Mouse (Mus musculus) hindbrain, embryonic 16.5 days (tissue): ENCODE measurements around the gene Lca5. TPM values are rescaled to one million over a fixed set of nuclear protein-coding genes. Genes with fewer than 3 reads are reported as not detected.

Experiments
- ATAC-seq: fragments of 200-750 bp; cut with Nextera tagmentation; 2 replicates; pipeline ENCODE4 v1.8.0; 2017; ENCODE audit warnings: moderate TSS enrichment, moderate library complexity
- H3K27ac ChIP-seq: fragments of 300-500 bp; sonication (generic); 2 replicates; pipeline ENCODE4 v1.5.1; 2014; ENCODE audit warnings: low read depth, mild to moderate bottlenecking, control low read depth, low read length, moderate library complexity
- H3K27me3 ChIP-seq: fragments of 300-500 bp; sonication (generic); replicated peaks from 2 replicates; pipeline ENCODE4 v1.6.1; 2014; ENCODE audit warnings: low read length; ENCODE audit not compliant: control insufficient read depth, insufficient read depth
- H3K36me3 ChIP-seq: fragments of 300-500 bp; sonication (generic); 2 replicates; pipeline ENCODE4 v1.6.1; 2014; ENCODE audit warnings: mild to moderate bottlenecking, low read length, moderate library complexity, mixed read lengths; ENCODE audit not compliant: control insufficient read depth, insufficient read depth
- H3K4me1 ChIP-seq: fragments of 300-500 bp; sonication (generic); 2 replicates; pipeline ENCODE4 v1.6.1; 2014; ENCODE audit warnings: low read depth, low read length; ENCODE audit not compliant: control insufficient read depth, insufficient read depth
- H3K4me2 ChIP-seq: fragments of 300-500 bp; sonication (generic); 2 replicates; pipeline ENCODE4 v1.6.1; 2014; ENCODE audit warnings: mild to moderate bottlenecking, low read length, control low read depth, moderate library complexity
- H3K4me3 ChIP-seq: fragments of 300-500 bp; sonication (generic); 2 replicates; pipeline ENCODE4 v1.5.1; 2014; ENCODE audit warnings: mild to moderate bottlenecking, low read length, control low read depth, moderate library complexity
- H3K9ac ChIP-seq: fragments of 300-500 bp; sonication (generic); 2 replicates; pipeline ENCODE4 v1.6.1; 2014; ENCODE audit warnings: low read depth, mild to moderate bottlenecking, control low read depth, low read length, moderate library complexity
- H3K9me3 ChIP-seq: fragments of 300-500 bp; sonication (generic); 2 replicates; pipeline ENCODE4 v1.6.1; 2014; ENCODE audit warnings: mild to moderate bottlenecking, low read length, moderate library complexity; ENCODE audit not compliant: control insufficient read depth
- WGBS: fragments of 180-500 bp; shearing (Covaris S2); extraction: QIAGEN DNeasy Blood & Tissue Kit; methylation state at CpG from one replicate; pipeline ENCODE4 v1.1.7; 2014; 5-methylcytosine and 5-hydroxymethylcytosine counted together
- polyA plus RNA-seq: library from polyadenylated mRNA; unstranded; fragments of >200 nt; fragmentation: Nextera tagmentation; extraction: Ambion mirVana; gene quantifications from 2 replicates; pipeline ENCODE4 v1.2.1, GENCODE M21; 2015

Lca5 gene
- polyA plus RNA-seq, 1 experiment from 2014 or later = 14.7 TPM

DNA sequence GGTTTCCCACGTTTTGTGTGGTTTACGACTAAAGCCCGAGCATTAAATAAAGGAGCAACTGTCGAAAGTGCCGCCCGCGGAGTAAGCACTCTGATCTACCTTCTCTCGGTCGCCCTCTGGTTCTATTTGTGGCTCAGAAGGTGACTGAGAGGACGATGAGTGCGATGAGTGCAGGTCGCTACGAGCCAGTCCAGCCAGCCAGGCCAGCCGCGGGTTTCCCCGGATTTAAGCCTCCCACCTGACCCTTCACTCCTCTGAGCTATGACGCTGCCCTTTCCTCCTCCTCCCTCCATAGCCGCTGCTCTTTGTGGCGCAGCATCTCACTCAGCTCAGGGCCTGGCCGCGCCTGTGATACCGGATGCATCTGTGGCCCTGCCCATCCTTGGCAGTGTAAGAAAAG lies 6.8 kb upstream of the Lca5 start:
- H3K36me3 ChIP-seq = no peaks in the 10 kb centered on the region
- peak; percentile 89 for ATAC-seq
- H3K27ac ChIP-seq = peak overlapping the region; percentile 79
- peak overlapping the region; percentile 73 for H3K9ac ChIP-seq
- H3K4me2 ChIP-seq = peak overlapping the region; percentile 67
- H3K4me1 ChIP-seq = no peaks in the 10 kb centered on the region
- H3K27me3 ChIP-seq = no peaks in the 10 kb centered on the region
- H3K9me3 ChIP-seq = no peaks in the 10 kb centered on the region
- WGBS = under 1% methylated on average over 22 of the region's 22 CpGs
- H3K4me3 ChIP-seq = peak overlapping the region; percentile 44

DNA sequence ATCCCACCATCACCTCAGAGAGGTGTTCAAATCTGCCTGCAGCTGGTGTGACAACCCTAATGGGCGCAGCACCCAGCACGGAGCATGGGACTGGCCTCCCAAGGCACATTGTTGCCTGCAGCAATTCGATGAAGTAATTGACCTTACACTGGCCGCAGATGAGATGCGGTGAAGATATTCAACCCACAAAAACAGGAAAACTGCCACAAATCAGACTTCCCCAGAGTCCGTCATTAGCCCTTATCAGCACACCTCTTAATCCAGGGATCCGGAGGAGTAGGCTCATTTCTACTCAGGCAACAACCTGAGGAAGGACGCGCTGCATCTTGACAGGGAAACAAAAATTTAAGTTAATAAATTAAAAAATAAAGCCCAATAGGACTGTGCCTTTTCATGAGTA lies 6.2 kb upstream of the Lca5 start:
- Histone ChIP-seq H3K4me3 (peak overlapping the region; percentile 44), H3K36me3 (no peaks in the 10 kb centered on the region), H3K27me3 (no peaks in the 10 kb centered on the region), H3K9me3 (no peaks in the 10 kb centered on the region), H3K9ac (peak overlapping the region; percentile 73; the same call in 1 of the 2 replicates), H3K4me1 (no peaks in the 10 kb centered on the region), H3K27ac (no peak overlapping the region), H3K4me2 (peak overlapping the region; percentile 67)
- ATAC-seq = no peak
- WGBS = 71% methylated on average over 9 of the region's 9 CpGs

GRCm38 (mm10) chr9:83437621-83438020 lies 3.3 kb downstream of the Lca5 start:
- peaks cover 9% of the 10 kb centered on the region for H3K4me1 ChIP-seq
- 80% methylated on average over 5 of the region's 5 CpGs for WGBS
- H3K27ac ChIP-seq = no peak overlapping the region
- no peaks in the 10 kb centered on the region for H3K27me3 ChIP-seq
- no peak overlapping the region for H3K9ac ChIP-seq
- H3K4me3 ChIP-seq = no peak overlapping the region
- H3K4me2 ChIP-seq = no peak overlapping the region
- ATAC-seq = no peak
- no peaks in the 10 kb centered on the region for H3K36me3 ChIP-seq
- H3K9me3 ChIP-seq = no peaks in the 10 kb centered on the region

GRCm38 (mm10) chr9:83434489-83434888 lies 6.4 kb downstream of the Lca5 start:
- peak overlapping the region; percentile 36; the same call in 1 of the 2 replicates for H3K27ac ChIP-seq

GRCm38 (mm10) chr9:83433661-83434060 lies 7.3 kb downstream of the Lca5 start:
- Histone ChIP-seq H3K9ac (no peak overlapping the region), H3K27ac (no peak overlapping the region), H3K4me1 (peaks cover 4% of the 10 kb centered on the region; the same call in 1 of the 2 replicates), H3K4me3 (no peak overlapping the region), H3K4me2 (no peak overlapping the region), H3K9me3 (no peaks in the 10 kb centered on the region), H3K36me3 (peaks cover 5% of the 10 kb centered on the region), H3K27me3 (no peaks in the 10 kb centered on the region)
- ATAC-seq = no peak
- 57% methylated on average over 7 of the region's 7 CpGs for WGBS

More at GRCm38 (mm10) chr9:83434489-83434888, 6.4 kb downstream of the Lca5 start:
- WGBS = 61% methylated on average over 4 of the region's 4 CpGs
- no peak overlapping the region; the same call in 1 of the 2 replicates for H3K9ac ChIP-seq
- H3K4me2 ChIP-seq = no peak overlapping the region
- H3K36me3 ChIP-seq = peaks cover 5% of the 10 kb centered on the region
- ATAC-seq = peak; percentile 37; the same call in 1 of the 2 replicates
- H3K27me3 ChIP-seq = no peaks in the 10 kb centered on the region
- H3K4me1 ChIP-seq = peaks cover 4% of the 10 kb centered on the region; the same call in 1 of the 2 replicates
- no peaks in the 10 kb centered on the region for H3K9me3 ChIP-seq
- no peak overlapping the region for H3K4me3 ChIP-seq

DNA sequence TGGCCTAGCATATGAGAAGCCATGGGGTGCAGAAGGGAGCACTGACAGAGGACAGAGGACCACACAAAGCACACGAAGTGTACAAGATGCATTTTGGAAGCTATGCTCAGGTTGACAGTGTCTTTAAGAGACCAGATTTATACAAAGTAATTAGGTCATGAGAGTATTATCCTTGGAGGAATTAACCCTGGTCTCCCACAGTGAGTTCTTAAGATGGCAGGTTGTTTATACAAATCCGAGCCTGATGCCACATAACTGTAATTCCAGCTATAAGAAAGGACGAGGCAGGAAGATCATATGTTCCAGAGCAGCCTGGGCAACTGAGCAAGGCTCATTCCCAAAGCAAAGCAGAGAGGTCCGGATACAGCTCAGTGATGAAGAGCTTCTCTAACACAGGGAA lies 13.0 kb downstream of the Lca5 start:
- Histone ChIP-seq H3K36me3 (peaks cover 13% of the 10 kb centered on the region), H3K27ac (no peak overlapping the region), H3K4me1 (no peaks in the 10 kb centered on the region), H3K9ac (no peak overlapping the region), H3K27me3 (no peaks in the 10 kb centered on the region), H3K4me3 (no peak overlapping the region), H3K9me3 (no peaks in the 10 kb centered on the region), H3K4me2 (no peak overlapping the region)
- no peak for ATAC-seq
- WGBS = 85% methylated on average over 4 of the region's 4 CpGs

GRCm38 (mm10) chr9:83418965-83419364 lies 22.0 kb downstream of the Lca5 start:
- Histone ChIP-seq H3K27me3 (no peaks in the 10 kb centered on the region), H3K4me1 (no peaks in the 10 kb centered on the region), H3K9me3 (peaks cover 6% of the 10 kb centered on the region), H3K36me3 (peaks cover 20% of the 10 kb centered on the region), H3K4me3 (no peak overlapping the region), H3K4me2 (no peak overlapping the region), H3K9ac (no peak overlapping the region), H3K27ac (no peak overlapping the region)
- WGBS = 89% methylated on average over 5 of the region's 5 CpGs
- no peak for ATAC-seq

- ATAC-seq = no peak
- H3K4me2 ChIP-seq = no peak overlapping the region
- no peak overlapping the region for H3K4me3 ChIP-seq
- H3K27ac ChIP-seq = no peak overlapping the region
- WGBS = 79% methylated on average over 10 of the region's 10 CpGs
- no peaks in the 10 kb centered on the region for H3K27me3 ChIP-seq
- no peak overlapping the region for H3K9ac ChIP-seq
- H3K36me3 ChIP-seq = peaks cover 11% of the 10 kb centered on the region
- H3K4me1 ChIP-seq = no peaks in the 10 kb centered on the region
- peaks cover 8% of the 10 kb centered on the region for H3K9me3 ChIP-seq
These were observed 27.9 kb downstream of the Lca5 start for GRCm38 (mm10) chr9:83413046-83413445.

GRCm38 (mm10) chr9:83405150-83405549 lies 35.8 kb downstream of the Lca5 start:
- H3K27ac ChIP-seq = no peak overlapping the region
- no peak overlapping the region for H3K9ac ChIP-seq
- no peaks in the 10 kb centered on the region for H3K27me3 ChIP-seq
- H3K4me3 ChIP-seq = no peak overlapping the region
- WGBS = 82% methylated on average over 7 of the region's 7 CpGs
- no peak for ATAC-seq
- no peaks in the 10 kb centered on the region for H3K4me1 ChIP-seq
- peaks cover 3% of the 10 kb centered on the region; the same call in 1 of the 2 replicates for H3K9me3 ChIP-seq
- peaks cover 4% of the 10 kb centered on the region; the same call in 1 of the 2 replicates for H3K36me3 ChIP-seq
- no peak overlapping the region for H3K4me2 ChIP-seq

GRCm38 (mm10) chr9:83400783-83401182 lies 40.1 kb downstream of the Lca5 start:
- no peak overlapping the region for H3K27ac ChIP-seq
- no peak overlapping the region for H3K4me3 ChIP-seq
- H3K9ac ChIP-seq = no peak overlapping the region
- no peak overlapping the region for H3K4me2 ChIP-seq
- 49% methylated on average over 3 of the region's 3 CpGs for WGBS
- ATAC-seq = no peak
- H3K4me1 ChIP-seq = no peaks in the 10 kb centered on the region
- H3K36me3 ChIP-seq = peaks cover 7% of the 10 kb centered on the region
- no peaks in the 10 kb centered on the region for H3K9me3 ChIP-seq
- no peaks in the 10 kb centered on the region for H3K27me3 ChIP-seq
